Mouse (Mus musculus) kidney, postnatal 25 days (tissue): ENCODE data around the gene Arhgap8.

Experiments used
- DNase-seq, 2 experiments: peaks; one replicate each; pipeline ENCODE4 v3.0.0; 2021; ENCODE audit warnings: mixed read lengths in 2 of 2

The Arhgap8 gene

GRCm38 (mm10) chr15:84803685-84804084, 83.8 kb downstream of the Arhgap8 start:
- peak; percentile 66 to 77 for DNase-seq

- no peak for DNase-seq
Measured at GRCm38 (mm10) chr15:84809275-84809952, 89.6 kb downstream of the Arhgap8 start.

- no peak for DNase-seq
Measured at GRCm38 (mm10) chr15:84811126-84811525, 91.3 kb downstream of the Arhgap8 start.

DNA sequence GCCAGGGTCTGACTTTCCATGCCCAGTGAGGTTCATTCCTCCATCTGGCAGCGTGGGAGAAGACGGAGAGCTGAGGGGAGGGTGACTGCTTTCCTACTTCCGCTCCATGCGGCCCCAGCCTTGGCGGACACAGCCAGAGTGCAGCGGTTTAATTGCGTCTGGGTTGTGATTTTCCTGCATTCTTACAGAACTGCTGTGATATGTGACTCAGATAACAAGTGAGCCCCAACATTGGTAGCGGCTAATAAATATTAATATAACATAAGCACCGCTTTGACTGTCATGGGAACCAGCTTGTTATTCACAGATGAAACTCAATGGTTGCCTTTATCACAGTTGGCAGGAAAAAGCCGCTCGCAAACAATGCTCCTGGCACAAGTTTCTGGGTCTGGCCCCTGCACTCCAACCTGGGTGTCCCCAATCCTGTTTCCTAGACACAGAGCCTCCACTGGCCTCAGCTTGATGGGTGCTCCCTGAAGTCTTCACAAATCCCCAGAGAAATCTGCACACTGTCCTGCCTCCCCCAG, 93.0 kb downstream of the Arhgap8 start:
- no peak for DNase-seq

DNA sequence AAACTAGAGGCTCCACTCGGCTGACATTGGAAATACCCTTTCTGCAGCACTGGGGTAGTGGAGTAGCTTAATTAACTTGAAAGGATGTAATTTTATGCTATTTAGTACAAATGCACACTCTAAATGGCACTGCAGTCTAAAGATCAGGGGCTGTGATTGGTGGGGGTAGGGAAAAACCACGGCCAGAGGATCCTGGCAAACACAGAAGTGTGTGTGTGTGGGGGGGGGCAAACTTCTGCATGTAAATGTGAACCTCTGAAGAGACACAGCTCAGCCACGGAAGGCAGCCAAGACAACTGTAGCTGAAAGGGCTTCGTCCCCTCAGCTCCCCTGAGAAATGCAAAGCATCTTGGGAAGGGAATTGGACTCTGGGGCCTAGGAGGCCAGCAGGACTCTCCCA, 95.3 kb downstream of the Arhgap8 start:
- DNase-seq, result no peak

- no peak for DNase-seq
Measured at GRCm38 (mm10) chr15:84817589-84817988, 97.7 kb downstream of the Arhgap8 start.

- no peak for DNase-seq
Measured at GRCm38 (mm10) chr15:84818284-84818683, 98.4 kb downstream of the Arhgap8 start.

- DNase-seq, result no peak
Measured at GRCm38 (mm10) chr15:84820811-84821210, 101.0 kb downstream of the Arhgap8 start.
